Mouse (Mus musculus): ENCODE results near the gene Rps21. TPM values are rescaled to one million over a fixed set of nuclear protein-coding genes. Genes with fewer than 3 reads are reported as not detected.

Rps21 gene
- polyA plus RNA-seq (2012; rRNA removed), result 1,569 and 1,678 TPM in 2 replicates

GRCm38 (mm10) chr2:180257001-180257521 is at the start of gene Rps21:
TSS of gene Rps21 (plus strand) at chr2:180257377.

GRCm38 (mm10) chr2:180225762-180226378 is 31.3 kb upstream of the Rps21 start, which contains the start of gene Lama5:
TSS of gene Lama5 (minus strand) at chr2:180225859.

GRCm38 (mm10) chr2:180273394-180274244 is 16.4 kb downstream of the Rps21 start, which contains the start of gene Cables2:
TSS of gene Cables2 (minus strand) at chr2:180273496.

GRCm38 (mm10) chr2:180289440-180290108 is 32.4 kb downstream of the Rps21 start, which contains the start of gene Rbbp8nl:
TSS of gene Rbbp8nl (minus strand) at chr2:180289879.

Other genes starting within 250 kb of the Rps21 start
- 8.1 and 8.8 TPM in 2 replicates for gene Lsm14b, start 232.4 kb upstream of the Rps21 start, polyA plus RNA-seq (2012; rRNA removed)
- 112 and 122 TPM in 2 replicates for gene Psma7, start 214.9 kb upstream of the Rps21 start, polyA plus RNA-seq (2012; rRNA removed)
- gene Ss18l1, start 214.9 kb upstream of the Rps21 start, polyA plus RNA-seq (2012; rRNA removed), result 1.2 and 1.5 TPM in 2 replicates
- 8.5 and 9.7 TPM in 2 replicates for gene Mtg2, start 186.8 kb upstream of the Rps21 start, polyA plus RNA-seq (2012; rRNA removed)
- not detected in 2 replicates for gene Hrh3, start 152.9 kb upstream of the Rps21 start, polyA plus RNA-seq (2012; rRNA removed)
- 6.8 and 7.0 TPM in 2 replicates for gene Osbpl2, start 138.1 kb upstream of the Rps21 start, polyA plus RNA-seq (2012; rRNA removed)
- gene Adrm1, start 85.9 kb upstream of the Rps21 start, polyA plus RNA-seq (2012; rRNA removed), result 32.1 and 33.1 TPM in 2 replicates
- gene Lama5, start 31.5 kb upstream of the Rps21 start, polyA plus RNA-seq (2012; rRNA removed), result 4.1 and 6.3 TPM in 2 replicates
- gene Cables2, start 16.1 kb downstream of the Rps21 start, polyA plus RNA-seq (2012; rRNA removed), result 5.7 and 6.2 TPM in 2 replicates
- 0.01 TPM in 1 of 2 replicates, not detected in the other for gene Rbbp8nl, start 32.5 kb downstream of the Rps21 start, polyA plus RNA-seq (2012; rRNA removed)
- gene Gata5, start 77.3 kb downstream of the Rps21 start, polyA plus RNA-seq (2012; rRNA removed), result 0.13 and 0.14 TPM in 2 replicates
- gene Slco4a1, start 198.9 kb downstream of the Rps21 start, polyA plus RNA-seq (2012; rRNA removed), result 1.6 and 2.3 TPM in 2 replicates
- 0.01 and 0.02 TPM in 2 replicates for gene Ntsr1, start 242.6 kb downstream of the Rps21 start, polyA plus RNA-seq (2012; rRNA removed)

Measured in liver, embryonic 18 days (tissue).